Comparison of ENCODE assay signal across 8 mouse cellular contexts in genomic region chr3:96245003-96245886, GRCm38 (mm10). TPM values are rescaled to one million over a fixed set of nuclear protein-coding genes. Genes with fewer than 3 reads are reported as not detected.
DNase-seq lines count a peak whose midpoint lies in the region; ATAC-seq and TF ChIP-seq lines count a peak whose summit lies in the region.
"Not testable (repeated sequence)": the region's sequence is repeated elsewhere in the genome, so short reads cannot be mapped to it uniquely, and the experiment has no call there.

Hist2h2aa1 (plus strand) TSS chr3:96245497.

- not testable (repeated sequence) for TF ChIP-seq CTCF in intestine, postnatal 0 days (IDR thresholded peaks at IDR 0.05; ENCODE audit: low read depth)

- DNase-seq in adrenal gland, adult (ENCODE audit: inconsistent age in 2 of 2, low spot score in 1 of 2), result peak; percentile 92 to 97
- peak; percentile 85 for DNase-seq in embryo, embryonic 9.5 days (ENCODE audit: extremely low spot score)
- not testable (repeated sequence) for DNase-seq in gonadal fat pad, adult 2 months (ENCODE audit: low read depth)
- DNase-seq in left cerebral cortex, postnatal 36 days (ENCODE audit: low spot score in 2 of 2), result peak; percentile 89
- DNase-seq in midbrain, embryonic 10.5 days (ENCODE audit: low spot score), result peak; percentile 81
- DNase-seq in right cerebral cortex, postnatal 4 days, result peak; percentile 78
- peak; percentile 86 for DNase-seq in yolk sac, embryonic 10.5 days (ENCODE audit: low spot score)

- peak within 1 kb of the TSS; percentile 43 for H3K4me3 ChIP-seq in intestine, postnatal 0 days (ENCODE audit: low read depth, low read length)
- peak within 1 kb of the TSS; percentile 62 for H3K4me3 ChIP-seq in midbrain, embryonic 10.5 days

- H3K27me3 ChIP-seq in intestine, postnatal 0 days (replicated peaks; ENCODE audit: control insufficient read depth, insufficient read depth, low read length); midbrain, embryonic 10.5 days (ENCODE audit: low read depth, poor library complexity, severe bottlenecking): not testable (repeated sequence)

- intact Hi-C loops in left cerebral cortex, postnatal 36 days (cut with DNase I), result loop anchor here (2.0 kb wide), 1 partner anchor 24 kb away; the partner anchor contains the start of genes Hist2h2ac and Hist2h2be

- H3K27ac ChIP-seq in intestine, postnatal 0 days (ENCODE audit: low read depth, low read length), result peak within 1 kb of the TSS; percentile 87
- H3K27ac ChIP-seq in midbrain, embryonic 10.5 days (replicated peaks), result peak within 1 kb of the TSS; percentile 98

- H3K9ac ChIP-seq in intestine, postnatal 0 days (ENCODE audit: low read depth, low read length), result peak within 1 kb of the TSS; percentile 62

- peak within 1 kb of the TSS; percentile 78 for H3K4me2 ChIP-seq in intestine, postnatal 0 days (replicated peaks; ENCODE audit: low read depth)

- ATAC-seq in intestine, postnatal 0 days, result peak; percentile 84

- H3K4me1 ChIP-seq in intestine, postnatal 0 days (replicated peaks; ENCODE audit: control insufficient read depth, insufficient read depth, low read length), result peaks cover 12% of the 10 kb centered on the region
- peaks cover 41% of the 10 kb centered on the region for H3K4me1 ChIP-seq in midbrain, embryonic 10.5 days

- whole genome bisulfite sequencing in intestine, postnatal 0 days, result under 1% methylated on average over 21 of the region's 88 CpGs
- WGBS in midbrain, embryonic 10.5 days, result under 1% methylated on average over 44 of the region's 88 CpGs

- not testable (repeated sequence) for H3K36me3 ChIP-seq in intestine, postnatal 0 days (ENCODE audit: control insufficient read depth, insufficient read depth); midbrain, embryonic 10.5 days

- H3K9me3 ChIP-seq in intestine, postnatal 0 days (ENCODE audit: control insufficient read depth); midbrain, embryonic 10.5 days (replicated peaks): not testable (repeated sequence)

RNA-seq across cellular contexts. Expression of gene Hist2h2aa1, which starts in this region (rescaled TPM):
- 794 and 829 TPM in 2 replicates for polyA plus RNA-seq in gonadal fat pad, adult 2 months (2012; rRNA removed)
- 30.6 and 55.7 TPM in 2 replicates for polyA plus RNA-seq in intestine, postnatal 0 days (2015; fragmentation: Nextera tagmentation; extraction: Ambion mirVana)
- 10 to 100 TPM in 1 of 2 experiments, 1 to 10 TPM in 1; 6.3 to 10.1 TPM for total RNA-seq in left cerebral cortex, postnatal 36 days (2021)
- 13.7 TPM in 2 replicates for polyA plus RNA-seq in midbrain, embryonic 10.5 days (2016; fragmentation: Nextera tagmentation; extraction: Ambion mirVana)

Comparison
In these comparisons a context has a peak if more than half of its experiments do, and no peak if none do; other contexts are left out.
1. RNA of gene Hist2h2aa1 (polyA plus RNA-seq): 794 to 829 TPM in gonadal fat pad, adult 2 months; 30.6 to 55.7 TPM in intestine, postnatal 0 days and 13.7 TPM in midbrain, embryonic 10.5 days; every median in the first group is over 10 times any median in the second.